Mouse (Mus musculus) thymus, postnatal 4 days (tissue): ENCODE results near the gene Khdc1a.
A peak's percentile ranks its signal among the peaks of the same experiment; 100 is the strongest.
"Not testable (repeated sequence)": the region's sequence is repeated elsewhere in the genome, so short reads cannot be mapped to it uniquely, and the experiment has no call there.

ENCODE experiments used
- DNase-seq: peaks from one replicate; pipeline ENCODE4 v3.0.0; 2021

Khdc1a gene

DNA sequence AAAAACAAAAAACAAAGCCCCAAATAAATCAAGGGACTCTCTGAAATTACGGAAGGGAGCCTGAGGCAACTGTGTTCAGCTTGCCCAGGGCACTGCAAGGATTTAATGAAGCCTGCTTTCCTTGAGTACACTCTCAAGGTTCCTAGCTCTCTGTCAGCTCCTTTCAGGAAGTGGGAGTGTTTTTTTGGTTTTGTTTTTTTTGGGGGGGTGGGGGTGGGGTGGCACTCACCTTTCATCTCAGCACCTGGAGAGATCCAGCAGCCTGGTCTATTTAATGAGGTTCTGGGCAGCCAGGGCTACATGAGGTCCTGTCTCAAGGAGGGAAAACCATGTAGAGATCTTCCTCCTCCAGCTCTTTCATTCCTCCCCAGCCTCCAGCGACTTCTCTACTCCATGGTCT lies at the start of gene Khdc1a:
TSS of gene Khdc1a (plus strand) at position 301 of the 400 bp plus-strand sequence.
- DNase-seq = no peak

DNA sequence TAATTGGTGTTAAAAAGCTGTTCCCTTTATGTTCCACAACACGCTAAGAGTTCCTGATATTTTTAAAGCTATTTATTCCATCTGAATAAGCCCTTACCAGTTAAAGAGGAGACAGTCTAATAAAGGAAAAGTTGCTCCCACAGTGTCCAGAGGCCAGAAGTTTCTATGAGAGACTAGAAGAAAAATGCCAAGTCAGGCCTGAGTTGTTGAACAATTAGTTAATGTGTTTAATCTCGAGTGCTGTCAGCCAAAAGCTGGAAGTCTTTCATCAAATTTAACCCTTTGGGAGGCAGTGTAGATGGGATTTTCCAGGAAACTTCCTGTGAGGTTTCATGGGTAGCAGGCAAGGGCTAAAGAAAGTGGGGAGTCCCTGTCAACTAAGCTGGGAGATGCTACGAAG lies 49.6 kb upstream of the Khdc1a start:
- DNase-seq = no peak

DNA sequence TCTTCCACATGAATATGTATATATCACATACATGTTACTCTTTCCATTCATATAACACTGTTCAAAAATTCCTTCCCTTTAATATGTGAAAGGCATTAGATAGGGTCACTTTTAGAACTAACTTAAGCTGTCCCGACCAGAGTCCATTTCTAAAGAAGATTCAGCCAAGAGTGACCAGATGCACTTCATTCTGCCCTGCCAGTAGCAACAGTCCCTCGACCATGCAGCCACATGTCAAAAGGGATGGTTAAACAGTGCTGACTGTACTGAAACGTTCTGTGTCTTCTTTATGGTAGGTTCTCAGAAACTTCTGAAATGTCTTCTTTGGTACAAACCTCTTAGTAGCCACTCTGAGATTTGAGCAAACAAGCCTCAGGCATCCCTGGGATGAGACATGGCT lies 47.8 kb upstream of the Khdc1a start:
- DNase-seq = no peak

DNA sequence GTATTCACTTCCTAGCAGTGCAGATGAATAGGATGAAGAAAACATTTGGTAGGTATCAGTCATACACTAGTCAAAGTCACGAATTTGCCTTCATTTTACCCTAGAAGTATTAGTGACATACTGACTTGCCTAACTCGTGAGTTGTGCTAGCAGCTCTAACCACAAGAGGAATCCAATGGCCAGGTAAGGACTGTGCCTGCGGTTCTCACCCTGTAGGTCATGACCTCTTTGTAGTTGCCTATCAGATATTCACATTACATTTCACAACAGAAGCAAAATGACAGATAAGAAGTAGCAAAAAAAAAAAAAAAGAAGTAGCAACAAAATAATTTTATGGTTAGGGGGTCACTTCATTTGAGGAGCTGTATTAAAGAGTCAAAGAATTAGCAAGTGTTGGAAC lies 45.3 kb upstream of the Khdc1a start:
- no peak for DNase-seq

DNA sequence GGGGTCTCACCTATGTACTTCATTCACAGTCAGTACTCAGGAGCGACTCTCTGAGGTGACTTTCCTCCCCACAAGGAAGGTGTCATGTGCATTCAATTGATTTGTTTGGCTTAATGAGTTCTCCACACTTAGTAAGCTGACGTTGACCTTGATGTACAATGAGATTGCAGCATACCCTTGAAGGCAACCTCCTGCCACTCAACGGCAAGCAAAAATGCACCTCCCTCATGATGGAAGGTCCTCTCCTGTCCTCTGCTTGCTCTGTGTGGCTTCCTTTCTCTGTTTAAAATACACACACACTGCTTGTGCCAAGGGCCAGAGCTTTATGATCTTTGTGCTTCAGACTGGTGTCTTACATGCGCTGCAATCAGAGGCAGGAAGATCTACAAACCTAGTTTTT lies 44.8 kb upstream of the Khdc1a start:
- no peak for DNase-seq

DNA sequence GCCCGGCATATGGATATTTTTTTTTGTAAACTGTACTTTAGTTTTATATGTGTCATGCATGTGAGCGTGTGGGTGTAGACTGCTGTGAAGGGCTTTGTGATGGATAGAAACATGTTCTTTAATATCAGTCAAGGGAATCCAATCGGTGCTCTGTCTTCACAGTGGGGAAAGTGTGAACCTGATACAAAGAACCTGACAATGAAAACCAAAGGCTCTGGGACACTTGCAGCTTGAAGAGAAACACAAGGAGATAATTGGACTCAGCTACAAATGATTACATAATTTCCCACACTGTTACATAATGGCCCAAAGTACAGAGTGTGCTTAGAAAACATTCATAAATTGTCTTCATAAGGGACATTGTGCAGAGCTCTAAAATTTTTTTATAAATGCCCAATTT lies 44.0 kb upstream of the Khdc1a start:
- no peak for DNase-seq

DNA sequence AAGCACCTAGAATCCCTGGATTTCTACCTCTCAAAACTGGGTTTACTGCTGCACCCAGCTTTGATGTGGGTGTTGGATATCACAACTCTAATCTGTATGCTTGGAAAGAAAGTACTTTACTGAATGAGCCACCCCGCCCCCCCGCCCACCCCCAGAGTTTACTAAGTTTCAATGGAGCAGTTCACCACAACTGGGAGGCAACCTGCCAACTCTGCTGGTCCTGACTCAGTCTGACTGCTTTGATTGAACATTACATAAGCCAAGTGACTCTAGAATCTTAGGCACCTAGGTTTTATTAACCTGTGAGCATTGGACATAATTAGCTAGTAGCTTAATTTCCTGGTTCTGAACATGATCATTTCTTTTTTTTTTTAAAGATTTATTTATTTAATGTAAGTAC lies 35.1 kb upstream of the Khdc1a start:
- no peak for DNase-seq

DNA sequence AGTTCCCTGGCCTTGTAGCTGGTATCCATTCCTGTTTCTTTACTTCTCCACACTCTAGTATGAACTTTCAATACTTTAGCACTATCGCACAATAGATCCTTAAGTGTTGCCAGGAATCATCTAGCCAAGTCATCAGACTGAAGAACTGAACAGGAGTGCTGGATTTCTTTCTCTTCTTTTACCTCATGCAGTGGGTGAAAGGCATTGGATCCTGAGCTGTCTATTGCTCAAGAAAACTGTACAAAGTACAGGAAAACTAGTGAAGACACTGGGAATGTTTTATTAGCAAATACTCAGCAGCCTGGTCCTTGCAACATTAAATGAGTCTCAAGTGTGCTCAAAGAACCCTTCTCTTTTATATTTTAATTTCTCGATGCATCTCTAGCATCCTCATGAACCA lies 33.7 kb upstream of the Khdc1a start:
- no peak for DNase-seq

DNA sequence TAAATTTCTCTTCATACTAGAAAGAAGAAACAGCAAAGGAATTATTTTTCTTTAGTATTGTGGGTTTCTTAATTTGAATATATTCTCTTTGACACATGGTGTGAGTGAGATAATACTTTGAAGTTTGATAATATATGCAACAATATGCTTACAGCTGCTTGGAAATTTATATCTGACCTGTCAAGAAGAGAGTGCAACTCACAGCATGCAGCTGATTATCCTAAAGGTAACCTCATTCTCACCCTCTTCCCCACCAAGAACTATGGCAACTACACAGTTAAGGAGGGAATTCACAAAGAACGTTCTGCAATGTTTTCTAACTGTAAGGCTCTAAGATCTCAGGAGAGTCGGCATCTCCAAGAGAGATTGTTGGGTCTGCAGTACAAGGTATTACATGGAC lies 33.1 kb upstream of the Khdc1a start:
- DNase-seq = no peak

DNA sequence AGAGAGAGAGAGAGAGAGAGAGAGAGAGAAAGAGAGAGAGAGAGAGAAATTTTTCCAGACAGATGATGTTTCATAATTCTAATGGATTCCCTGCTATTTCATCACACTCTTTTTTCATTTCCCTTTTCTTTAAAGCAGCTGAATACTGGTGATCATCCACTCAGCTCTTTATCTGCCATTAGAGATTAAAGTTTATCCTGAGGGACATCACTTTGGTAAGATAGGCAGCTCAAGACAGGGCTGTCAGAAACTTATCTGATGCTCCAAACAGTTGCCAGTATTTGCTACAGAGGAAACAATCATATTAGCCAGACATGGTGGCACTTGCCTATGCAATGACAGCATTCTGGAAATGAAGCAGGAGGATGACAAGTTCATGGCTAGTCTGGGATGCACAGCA lies 31.2 kb upstream of the Khdc1a start:
- DNase-seq = no peak

DNA sequence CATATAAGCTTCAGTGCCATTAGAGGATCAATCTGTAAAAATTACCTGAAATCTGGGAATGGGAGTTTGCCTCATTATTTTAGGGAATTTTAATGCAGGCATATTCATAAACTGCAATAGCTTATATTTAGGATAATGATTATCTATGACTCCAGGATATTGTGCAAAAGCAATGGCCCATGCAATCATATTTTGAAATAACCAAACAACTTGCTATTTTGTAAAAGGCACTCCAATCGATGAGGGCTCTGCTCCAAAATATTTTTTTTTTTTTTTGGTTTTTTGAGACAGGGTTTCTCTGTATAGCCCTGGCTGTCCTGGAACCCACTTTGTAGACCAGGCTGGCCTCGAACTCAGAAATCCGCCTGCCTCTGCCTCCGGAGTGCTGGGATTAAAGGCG lies 29.2 kb upstream of the Khdc1a start:
- not testable (repeated sequence) for DNase-seq

DNA sequence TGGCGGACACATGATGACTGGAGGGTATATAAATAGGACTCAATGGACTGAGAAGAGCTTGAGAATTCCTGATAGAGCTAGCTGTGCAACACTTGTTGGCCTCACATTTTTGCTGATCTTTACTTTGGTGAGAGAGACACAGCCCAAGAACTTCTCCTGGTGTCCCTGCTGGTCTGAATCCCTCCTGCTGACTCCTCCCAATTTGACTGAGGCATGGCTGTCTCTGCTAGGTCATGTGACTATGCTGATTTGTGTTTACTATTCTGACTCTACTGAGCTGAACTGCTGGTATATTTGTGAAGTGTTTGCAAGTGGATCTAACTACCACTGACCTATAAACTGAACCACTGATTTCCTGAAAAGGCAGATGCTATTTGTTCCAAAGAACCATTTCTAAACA lies 27.8 kb upstream of the Khdc1a start:
- DNase-seq = no peak

DNA sequence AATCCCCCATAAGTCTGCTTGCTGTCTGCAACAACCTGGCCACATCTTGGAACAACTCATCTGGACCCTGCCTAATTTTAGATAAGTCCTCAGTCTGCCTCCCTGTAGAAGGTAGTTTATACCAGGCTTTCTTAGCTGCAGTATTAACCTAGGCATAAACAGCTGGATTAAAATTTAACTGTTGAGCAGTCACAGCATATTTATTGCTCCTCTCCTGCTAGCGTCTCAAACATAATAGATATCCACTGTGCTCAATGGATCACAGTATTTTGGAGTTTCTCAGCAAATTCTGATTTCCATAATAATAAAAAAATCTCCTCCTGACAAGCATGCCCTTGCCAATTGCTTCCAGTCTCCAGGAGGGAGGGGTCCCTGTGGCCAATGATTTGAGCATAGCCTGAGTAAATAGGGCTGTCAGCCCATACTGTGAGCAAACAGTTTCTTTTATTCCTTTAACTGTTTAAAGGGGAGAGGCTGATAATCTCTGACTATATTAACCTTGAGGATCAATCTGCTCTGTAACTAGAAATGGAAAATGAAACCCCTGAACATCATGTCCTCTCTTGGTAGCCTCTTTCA lies 25.4 kb upstream of the Khdc1a start:
- no peak for DNase-seq

DNA sequence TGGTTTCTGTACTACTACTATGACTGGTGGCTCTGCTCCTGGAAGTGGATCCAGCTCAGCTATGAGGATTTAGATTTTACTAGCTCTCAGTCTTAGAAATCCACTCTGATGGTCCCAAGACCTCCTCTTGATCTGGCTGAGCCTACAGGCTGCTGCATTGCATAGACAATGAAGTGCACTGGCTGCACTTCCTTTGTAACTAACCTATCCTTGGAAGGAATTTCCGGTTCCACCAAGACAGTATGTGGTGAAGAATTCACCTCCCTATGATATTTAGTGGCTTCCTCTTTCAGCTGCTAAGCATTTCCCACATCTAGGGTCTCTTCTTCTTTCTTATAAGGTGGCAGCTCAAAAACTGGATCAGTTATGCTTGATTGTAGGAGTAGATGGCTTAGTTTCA lies 24.8 kb upstream of the Khdc1a start:
- no peak for DNase-seq

DNA sequence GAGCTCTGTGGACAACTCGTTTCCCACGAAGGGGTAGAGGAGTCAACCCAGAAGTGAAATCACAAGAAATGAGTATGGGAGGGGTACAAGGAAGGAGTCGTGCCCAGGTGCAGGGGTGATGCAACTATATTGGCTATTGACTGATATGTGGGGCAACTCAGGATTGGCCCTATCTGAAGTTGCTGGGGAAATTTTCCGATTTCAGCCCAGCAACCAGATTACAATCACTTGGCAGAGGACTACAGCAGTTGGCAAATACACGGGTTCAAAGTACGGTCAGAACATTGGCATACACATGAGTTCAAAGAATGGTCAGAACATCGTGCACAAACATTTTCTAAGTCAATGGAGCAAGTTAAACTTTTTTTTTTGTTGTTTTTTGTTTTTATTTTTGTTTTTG lies 22.7 kb upstream of the Khdc1a start:
- DNase-seq = no peak

DNA sequence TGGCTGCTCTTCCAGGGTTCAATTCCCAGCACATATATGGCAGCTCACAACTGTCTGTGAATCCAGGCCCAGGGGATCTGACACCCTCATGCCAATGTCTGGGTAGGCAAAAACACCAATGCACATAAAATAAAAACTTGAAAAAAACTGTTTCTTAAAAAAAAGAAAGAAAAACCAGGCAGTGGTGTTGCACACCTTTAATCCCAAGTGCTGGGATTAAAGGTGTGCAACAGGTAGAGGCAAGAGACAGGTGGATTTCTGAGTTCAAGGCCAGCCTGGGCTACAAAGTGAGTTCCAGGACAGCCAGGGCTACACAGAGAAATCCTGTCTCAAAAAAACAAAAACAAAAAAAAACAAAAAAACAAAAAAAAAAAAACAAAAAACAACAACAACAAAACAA lies 18.3 kb upstream of the Khdc1a start:
- DNase-seq = not testable (repeated sequence)

DNA sequence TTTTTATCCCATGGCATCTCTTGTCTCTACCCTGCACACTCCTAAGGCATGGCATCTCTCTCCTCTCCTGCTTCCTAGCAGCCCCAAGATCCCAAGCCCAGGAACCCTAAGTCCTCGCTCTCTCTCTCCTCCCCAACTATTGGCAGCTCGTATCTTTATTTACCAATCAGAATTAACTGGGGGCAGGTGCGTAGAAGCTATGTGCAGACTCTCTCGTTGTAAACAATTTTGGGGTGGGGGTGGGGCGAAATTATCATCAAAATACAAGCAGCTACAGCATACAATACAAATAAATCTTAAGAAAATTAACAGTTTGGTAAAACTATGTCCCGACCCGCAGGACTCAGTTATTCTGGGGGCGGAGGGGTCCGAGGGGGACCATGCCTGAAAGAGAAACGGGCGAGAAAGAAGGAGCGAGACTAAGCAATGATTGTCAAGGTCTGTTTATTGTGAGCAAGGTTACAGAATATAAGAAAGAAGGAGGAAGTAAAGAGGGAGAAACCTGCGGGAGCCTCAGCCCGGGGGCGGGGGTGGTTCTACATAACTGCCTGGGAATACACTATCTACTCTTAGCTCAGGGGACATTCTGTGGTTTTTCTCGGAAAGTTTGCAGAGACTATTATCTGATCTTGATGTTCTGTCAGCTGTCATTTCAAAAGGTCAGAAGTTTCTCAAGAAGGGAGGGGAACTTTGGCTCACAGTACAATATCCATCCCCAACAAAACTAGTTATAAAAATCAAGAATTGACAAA lies 16.0 kb upstream of the Khdc1a start:
- peak; percentile 57 for DNase-seq

DNA sequence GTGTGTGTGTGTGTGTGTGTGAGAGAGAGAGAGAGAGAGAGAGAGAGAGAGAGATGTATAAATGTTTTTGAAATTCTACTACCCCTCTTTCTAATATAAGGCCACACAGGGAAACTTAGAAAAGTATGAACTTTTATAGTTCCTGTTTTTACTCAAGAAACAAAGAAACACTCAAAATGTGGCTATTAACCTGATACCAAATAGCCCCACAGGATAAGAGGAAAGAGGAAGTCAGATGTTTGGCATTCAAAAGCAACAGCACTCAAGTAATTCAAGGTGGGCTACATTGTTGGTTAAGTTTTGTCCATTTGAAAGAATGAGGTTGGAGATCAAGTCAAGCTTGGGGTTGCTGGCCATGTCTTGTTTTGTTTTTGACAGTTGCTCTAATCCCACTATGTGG lies 13.6 kb upstream of the Khdc1a start:
- no peak for DNase-seq

DNA sequence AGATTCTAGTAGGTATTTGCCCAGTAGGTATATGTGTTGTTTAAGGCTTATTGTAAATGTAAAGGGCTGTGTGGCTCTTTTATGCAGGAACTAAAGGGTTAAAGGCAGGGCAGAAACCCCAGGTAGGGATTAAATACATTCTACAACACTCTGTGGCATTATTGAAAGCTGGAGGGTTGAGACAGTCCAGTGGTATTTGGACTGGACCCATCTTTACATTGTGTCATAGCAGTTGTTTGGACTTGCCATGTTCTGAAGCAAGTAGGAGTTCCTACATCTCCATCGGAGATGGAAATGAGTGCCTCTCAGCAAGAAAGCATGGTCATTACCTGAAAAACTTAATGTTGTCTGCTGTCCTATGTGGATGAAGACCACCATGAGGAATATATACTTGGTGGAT lies 8.7 kb upstream of the Khdc1a start:
- DNase-seq = no peak

DNA sequence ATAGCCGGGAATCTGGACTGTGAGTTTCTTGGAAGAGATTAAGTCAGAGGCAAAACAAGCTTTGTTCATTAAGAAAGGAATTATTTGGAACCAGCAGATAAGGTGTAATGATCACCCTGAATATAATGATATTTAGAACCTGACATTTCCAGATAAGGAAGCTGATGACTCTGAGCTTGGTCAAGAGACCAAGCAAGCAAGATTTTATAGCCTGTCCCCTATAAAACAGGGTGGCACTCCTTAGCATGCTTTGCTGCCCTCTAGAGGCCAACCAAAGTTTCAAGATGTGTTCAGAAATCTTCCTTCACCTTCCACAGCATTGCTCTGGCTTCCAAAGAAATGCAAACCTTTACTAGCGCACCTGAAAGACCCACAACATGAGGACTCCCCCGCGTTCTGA lies 5.2 kb upstream of the Khdc1a start:
- DNase-seq = peak; percentile 69

DNA sequence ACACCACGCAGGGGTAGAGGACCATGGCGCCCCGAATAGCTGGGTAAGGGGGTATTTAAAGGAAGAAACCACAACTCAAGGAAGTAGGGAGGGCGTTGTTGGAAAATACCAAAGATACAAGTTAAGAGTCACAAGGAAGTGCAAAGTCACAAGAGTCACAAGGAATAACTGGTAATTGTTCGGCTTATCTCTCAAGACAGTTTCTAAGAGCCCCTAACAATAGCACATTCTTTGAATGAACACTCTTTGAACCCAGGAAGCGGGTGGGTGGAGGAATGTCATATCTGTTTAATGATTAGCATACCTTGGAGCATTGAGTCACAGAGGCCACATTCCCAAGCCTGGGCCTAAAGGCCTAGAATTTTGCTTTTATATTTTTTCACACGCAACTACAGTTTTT lies 4.7 kb upstream of the Khdc1a start:
- DNase-seq = not testable (repeated sequence)

DNA sequence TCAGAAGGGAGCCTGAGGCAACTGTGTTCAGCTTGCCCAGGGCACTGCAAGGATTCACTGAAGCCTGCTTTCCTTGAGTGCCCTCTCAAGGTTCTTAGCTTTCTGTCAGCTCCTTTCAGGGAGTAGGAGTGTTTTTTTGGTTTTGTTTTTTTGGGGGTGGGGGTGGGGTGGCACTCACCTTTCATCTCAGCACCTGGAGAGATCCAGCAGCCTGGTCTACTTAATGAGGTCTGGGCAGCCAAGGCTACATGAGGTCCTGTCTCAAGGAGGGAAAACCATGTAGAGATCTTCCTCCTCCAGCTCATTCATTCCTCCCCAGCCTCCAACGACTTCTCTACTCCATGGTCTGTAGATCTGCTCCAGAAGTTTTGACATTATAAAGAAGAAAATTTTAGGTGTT lies 18.6 kb downstream of the Khdc1a start, which contains the start of gene Khdc1c:
TSS of gene Khdc1c (plus strand) at position 301 of the 400 bp plus-strand sequence.
- DNase-seq = not testable (repeated sequence)

DNA sequence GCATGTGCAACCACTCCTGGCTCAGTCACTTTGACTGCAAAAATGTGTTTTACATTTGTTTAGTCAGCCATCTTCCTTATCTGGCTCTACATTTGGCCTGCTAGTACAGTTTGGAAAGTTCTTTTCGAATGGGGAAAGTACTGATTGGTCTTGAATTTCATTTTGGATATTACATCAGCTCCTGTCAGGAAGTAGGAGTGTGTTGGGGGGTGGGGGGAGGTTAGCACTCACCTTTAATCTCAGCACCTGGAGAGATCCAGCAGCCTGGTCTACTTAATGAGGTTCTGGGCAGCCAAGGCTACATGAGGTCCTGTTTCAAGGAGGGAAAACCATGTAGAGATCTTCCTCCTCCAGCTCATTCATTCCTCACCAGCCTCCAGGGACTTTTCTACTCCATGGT lies 33.8 kb downstream of the Khdc1a start, which contains the start of gene Khdc1b:
TSS of gene Khdc1b (plus strand) at position 301 of the 400 bp plus-strand sequence.
- no peak for DNase-seq

DNA sequence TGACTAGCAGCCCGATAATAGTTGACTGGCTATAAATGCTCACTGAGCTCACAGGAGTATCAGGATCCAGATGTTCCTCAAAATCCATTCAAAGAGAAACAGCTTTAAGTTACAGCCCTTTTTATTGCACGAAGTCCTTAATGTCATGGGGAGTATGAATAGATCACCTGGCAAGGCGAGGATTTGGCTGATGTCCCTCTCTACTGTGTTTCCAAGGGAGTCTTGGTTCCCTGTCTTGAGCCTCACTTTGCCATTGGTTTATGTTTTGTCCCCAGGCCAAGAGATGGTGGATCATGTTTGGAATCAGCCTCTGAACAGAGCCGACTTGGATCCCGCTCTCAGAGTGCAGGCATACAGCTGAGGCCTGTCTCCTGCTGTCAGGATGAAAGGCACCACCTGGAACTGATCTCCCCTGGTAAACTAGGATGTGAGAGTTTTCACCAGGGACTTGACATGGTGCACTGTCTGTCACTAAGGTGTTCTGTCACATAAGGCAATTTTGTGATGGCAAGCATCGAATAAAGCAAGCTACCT lies 41.8 kb downstream of the Khdc1a start:
- DNase-seq = no peak
